Mouse (Mus musculus) cerebellum, adult 2 months (tissue): ENCODE measurements around the gene Arl4a. TPM values are rescaled to one million over a fixed set of nuclear protein-coding genes. Genes with fewer than 3 reads are reported as not detected.

ENCODE experiments used
- DNase-seq, 2 experiments: peaks; one replicate each; pipeline ENCODE4 v3.0.0; 2021
- H3K27ac ChIP-seq: fragments of 200-500 bp; 2 replicates; pipeline ENCODE4 v1.5.1; 2012; ENCODE audit warnings: low read length, control low read depth, inconsistent platforms; ENCODE audit not compliant: insufficient read depth
- H3K27me3 ChIP-seq: fragments of 200-500 bp; 2 replicates; pipeline ENCODE4 v1.6.1; 2012; ENCODE audit warnings: inconsistent platforms, mild to moderate bottlenecking, low read length, moderate library complexity; ENCODE audit not compliant: control insufficient read depth, insufficient read depth
- H3K4me1 ChIP-seq: fragments of 200-500 bp; 2 replicates; pipeline ENCODE4 v1.6.1; 2011; ENCODE audit warnings: low read length; ENCODE audit not compliant: control insufficient read depth, insufficient read depth
- H3K4me3 ChIP-seq: fragments of 200-500 bp; replicated peaks from 2 replicates; pipeline ENCODE3; 2011; ENCODE audit warnings: mild to moderate bottlenecking, low read depth, low read length, control low read depth; ENCODE audit not compliant: insufficient read depth
- CTCF ChIP-seq: fragments of 200-500 bp; IDR thresholded peaks from 2 replicates; pipeline ENCODE4 v1.5.1; 2011; ENCODE audit warnings: low read depth, mild to moderate bottlenecking, control low read depth, low read length, moderate library complexity, borderline replicate concordance; ENCODE audit not compliant: insufficient read depth
- POLR2A ChIP-seq: fragments of 200-500 bp; IDR thresholded peaks from 2 replicates; pipeline ENCODE4 v1.6.1; 2011; ENCODE audit warnings: low read length, control low read depth, borderline replicate concordance; ENCODE audit not compliant: insufficient read depth
- WGBS: fragments of 180-500 bp; shearing (Covaris S2); methylation state at CpG from one replicate; pipeline ENCODE4 v1.1.7; 2018; 5-methylcytosine and 5-hydroxymethylcytosine counted together
- polyA plus RNA-seq: library from polyadenylated mRNA; depleted of rRNA; stranded (reverse); fragments of >200 nt; gene quantifications from 2 replicates; pipeline ENCODE4 v1.2.3, GENCODE M21; 2012

The Arl4a gene
- polyA plus RNA-seq, 1 experiment = 24.0 TPM

DNA sequence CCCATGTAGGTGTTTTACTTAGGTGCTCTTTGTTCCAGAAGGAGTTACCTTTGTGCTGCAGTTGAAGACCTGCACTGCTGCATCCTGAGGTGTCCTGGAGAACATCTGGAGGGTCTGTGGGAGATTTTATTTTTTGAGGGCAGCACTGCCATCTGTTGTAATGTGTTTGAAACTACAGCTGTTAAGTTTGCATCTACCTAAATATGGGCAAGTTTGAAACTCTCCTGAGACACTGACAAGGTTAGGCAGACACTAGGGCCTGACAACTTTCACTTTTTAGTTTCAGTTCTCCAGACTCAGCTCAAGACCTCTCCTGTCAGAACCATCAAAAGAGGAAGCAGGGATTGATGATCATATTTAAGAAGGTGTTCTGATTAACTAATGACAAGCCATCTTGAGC lies 2.2 kb upstream of the Arl4a start:
- peaks cover 1% of the 10 kb centered on the region; the same call in 1 of the 2 replicates for H3K27me3 ChIP-seq

DNA sequence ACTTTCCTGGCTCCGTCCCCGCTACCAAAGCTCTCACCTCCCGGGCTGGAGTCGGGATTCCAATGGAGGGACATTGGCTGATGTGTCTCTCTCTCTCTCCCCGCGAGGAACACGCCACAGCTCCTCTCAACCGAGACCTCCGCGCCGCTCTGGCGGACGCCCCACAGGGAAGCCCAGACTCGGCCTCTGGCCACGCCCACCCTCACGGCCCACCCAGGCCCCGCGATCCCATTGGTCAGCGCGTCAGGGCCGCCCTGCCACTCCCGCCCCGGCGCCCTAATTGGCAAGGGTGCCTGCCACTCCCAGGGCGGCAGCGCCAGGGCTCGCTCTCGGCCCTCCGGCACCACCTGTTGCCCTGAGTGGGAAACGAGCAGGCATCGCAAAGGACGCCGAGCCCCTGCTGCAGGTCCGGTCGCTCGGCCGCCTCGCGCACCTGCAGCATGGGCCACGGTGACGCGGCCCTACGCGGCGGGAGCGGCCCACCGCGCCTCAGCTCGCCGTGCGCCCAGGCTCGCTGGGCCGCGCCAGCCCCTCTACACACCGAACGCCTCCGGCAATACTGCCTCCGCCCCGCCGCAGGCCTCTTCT lies 505 bp downstream of the Arl4a start:
- Histone ChIP-seq H3K27me3 (peaks cover 1% of the 10 kb centered on the region; the same call in 1 of the 2 replicates), H3K4me1 (no peaks in the 10 kb centered on the region), H3K27ac (peak overlapping the region; percentile 23; the same call in 1 of the 2 replicates), H3K4me3 (peak overlapping the region; percentile 76)
- under 1% methylated on average over 55 of the region's 60 CpGs for WGBS
- DNase-seq = peak; percentile 96 to 97
- TF ChIP-seq POLR2A = peak; percentile 51; the same call in 1 of the 2 replicates
- 0 out of 2 replicates have a peak, but pooled peaks have one; percentile 7 for TF ChIP-seq CTCF

More for the DNA sequence above, 2.2 kb upstream of the Arl4a start:
- no peak for TF ChIP-seq POLR2A
- 0 out of 2 replicates have a peak, but pooled peaks have one; percentile 12 for TF ChIP-seq CTCF
- Histone ChIP-seq H3K27ac (no peak overlapping the region), H3K4me1 (no peaks in the 10 kb centered on the region), H3K4me3 (no peak overlapping the region)
- DNase-seq = no peak

DNA sequence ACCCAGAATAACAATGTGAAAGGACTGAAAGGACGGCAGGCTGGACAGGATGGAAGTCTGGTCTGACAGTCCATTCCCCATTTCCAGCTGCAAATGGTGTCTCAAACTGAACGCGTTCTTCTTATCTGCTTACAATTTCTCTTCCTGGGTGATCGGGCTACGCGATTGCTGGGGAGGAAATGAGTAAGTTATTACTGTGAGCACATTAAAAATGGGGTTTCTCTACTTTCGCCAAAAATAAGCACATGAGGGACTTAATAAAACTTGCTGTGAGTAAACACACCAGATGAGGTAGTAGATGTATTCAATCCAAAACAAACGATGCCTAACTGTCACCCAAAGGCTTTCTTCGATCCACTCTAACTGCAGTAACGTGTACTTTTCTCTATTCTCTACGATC lies 1.2 kb downstream of the Arl4a start:
- peak; percentile 11 to 18 for DNase-seq
- TF ChIP-seq CTCF (no peak), POLR2A (no peak)
- peaks cover 1% of the 10 kb centered on the region; the same call in 1 of the 2 replicates for H3K27me3 ChIP-seq
- WGBS = 2% methylated on average over 11 of the region's 11 CpGs
- no peaks in the 10 kb centered on the region for H3K4me1 ChIP-seq
- H3K27ac ChIP-seq = peak overlapping the region; percentile 5; the same call in 1 of the 2 replicates
- H3K4me3 ChIP-seq = peak overlapping the region; percentile 76

DNA sequence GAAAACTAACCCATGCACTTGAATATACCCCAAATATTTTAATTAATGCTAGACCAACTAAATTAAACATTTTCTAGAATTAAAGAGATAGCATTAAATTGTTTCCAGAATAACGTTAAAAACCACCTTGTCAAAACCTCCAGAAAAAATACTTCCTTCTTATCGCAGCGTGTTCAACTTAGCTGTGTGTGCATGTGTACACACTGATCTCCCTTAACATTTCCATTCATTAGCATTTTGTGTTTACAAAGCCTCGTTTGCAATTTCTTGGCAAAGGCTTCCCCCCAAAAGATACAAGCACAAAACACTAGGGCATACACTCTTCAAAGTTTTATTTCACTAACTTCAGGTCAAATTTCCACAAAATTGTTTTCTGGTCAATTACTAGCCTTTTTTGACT lies 2.3 kb downstream of the Arl4a start:
- no peak for DNase-seq
- H3K27ac ChIP-seq = no peak overlapping the region
- H3K4me1 ChIP-seq = no peaks in the 10 kb centered on the region
- no peak overlapping the region for H3K4me3 ChIP-seq
- TF ChIP-seq POLR2A (no peak), CTCF (no peak)
- WGBS = 84% methylated on average over 4 of the region's 4 CpGs
- peaks cover 1% of the 10 kb centered on the region; the same call in 1 of the 2 replicates for H3K27me3 ChIP-seq

GRCm38 (mm10) chr12:40029201-40029600 lies 8.6 kb downstream of the Arl4a start:
- Histone ChIP-seq H3K4me1 (no peaks in the 10 kb centered on the region), H3K27me3 (no peaks in the 10 kb centered on the region; the same call in 1 of the 2 replicates), H3K27ac (no peak overlapping the region), H3K4me3 (no peak overlapping the region)
- DNase-seq = no peak
- TF ChIP-seq CTCF (no peak), POLR2A (no peak)
- WGBS = 82% methylated on average over 4 of the region's 4 CpGs

DNA sequence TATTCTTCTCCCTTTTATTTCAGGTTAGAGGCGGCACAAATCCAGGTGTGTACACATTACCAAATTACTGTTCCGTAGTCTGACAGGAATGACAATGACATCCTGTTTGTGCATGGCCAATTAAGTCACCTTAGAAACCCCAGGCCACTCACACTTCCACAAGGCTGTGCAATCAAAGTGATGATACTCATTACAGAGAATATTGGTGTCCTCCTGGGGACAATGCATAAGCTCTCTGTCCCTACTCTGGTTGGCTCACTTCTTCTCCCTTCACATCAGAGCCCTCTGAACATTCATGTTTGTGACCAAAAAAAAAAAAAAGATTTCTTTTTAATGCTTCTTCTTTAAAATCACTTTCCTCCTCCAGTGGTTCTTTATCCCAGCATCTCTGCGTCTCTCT lies 10.0 kb downstream of the Arl4a start:
- 92% methylated on average over 3 of the region's 3 CpGs for WGBS
- no peak for DNase-seq
- Histone ChIP-seq H3K4me3 (no peak overlapping the region), H3K27ac (no peak overlapping the region), H3K4me1 (no peaks in the 10 kb centered on the region), H3K27me3 (no peaks in the 10 kb centered on the region; the same call in 1 of the 2 replicates)
- TF ChIP-seq POLR2A = no peak
- no peak for TF ChIP-seq CTCF

DNA sequence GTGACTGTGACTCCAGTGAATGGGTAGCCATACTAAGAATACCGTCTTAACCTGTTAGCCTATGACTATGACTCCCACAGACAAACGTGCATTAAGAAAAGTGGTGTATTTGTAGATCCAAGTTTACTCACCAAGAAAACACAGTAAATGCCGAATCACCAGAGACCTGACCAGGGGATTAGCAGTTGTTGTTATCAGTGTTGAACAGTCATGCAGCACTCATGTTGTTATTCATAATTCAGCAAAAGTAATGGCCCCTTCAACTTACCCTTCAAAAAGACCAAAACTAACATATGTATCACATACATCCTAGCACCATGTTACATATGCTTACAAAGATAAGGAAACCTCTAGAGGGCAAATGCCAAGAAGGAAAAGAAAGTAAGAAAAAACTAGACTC lies 10.4 kb downstream of the Arl4a start:
- Histone ChIP-seq H3K4me1 (no peaks in the 10 kb centered on the region), H3K27me3 (no peaks in the 10 kb centered on the region; the same call in 1 of the 2 replicates), H3K4me3 (no peak overlapping the region), H3K27ac (no peak overlapping the region)
- no peak for TF ChIP-seq CTCF
- no peak for TF ChIP-seq POLR2A
- DNase-seq = no peak
- 80% methylated on average over 3 of the region's 3 CpGs for WGBS

- H3K27ac ChIP-seq = no peak overlapping the region
- H3K4me1 ChIP-seq = no peaks in the 10 kb centered on the region
- DNase-seq = no peak
- TF ChIP-seq CTCF = no peak
- no peak for TF ChIP-seq POLR2A
- 87% methylated on average over 2 of the region's 2 CpGs for WGBS
- no peaks in the 10 kb centered on the region for H3K27me3 ChIP-seq
- no peak overlapping the region for H3K4me3 ChIP-seq
Measured at GRCm38 (mm10) chr12:40023918-40024317, 13.9 kb downstream of the Arl4a start.
